Mouse (Mus musculus) CH12.LX (cell line): Measurements from ENCODE around the gene Slc25a45. TPM values are rescaled to one million over a fixed set of nuclear protein-coding genes. Genes with fewer than 3 reads are reported as not detected.

Experiments
- DNase-seq: peaks from one replicate; pipeline ENCODE4 v3.0.0-alpha.2; 2013; ENCODE audit errors: extremely low read depth
- H3K27ac ChIP-seq: 2 replicates; pipeline ENCODE4 v1.5.1; 2012; ENCODE audit warnings: low read depth, mild to moderate bottlenecking, control low read depth, moderate library complexity; ENCODE audit not compliant: insufficient read depth
- H3K27me3 ChIP-seq: replicated peaks from 2 replicates; pipeline ENCODE3; 2012; ENCODE audit warnings: inconsistent platforms
- H3K36me3 ChIP-seq, 2 experiments: replicated peaks in 1 of 2; 2 replicates each; pipeline versions ENCODE3 to v1.6.1; 2012; ENCODE audit warnings: inconsistent platforms in 1 of 2, low read length in 1 of 2, mild to moderate bottlenecking in 1 of 2, mixed read lengths in 1 of 2, moderate library complexity in 1 of 2; ENCODE audit not compliant: control insufficient read depth in 1 of 2, insufficient read depth in 1 of 2
- H3K4me1 ChIP-seq, 2 experiments: 2 replicates each; pipeline ENCODE4 v1.6.1; 2012; ENCODE audit warnings: inconsistent platforms in 1 of 2, moderate library complexity in 1 of 2; ENCODE audit not compliant: insufficient read depth in 2 of 2, control insufficient read depth in 1 of 2
- H3K4me2 ChIP-seq: 2 replicates; pipeline ENCODE4 v1.6.1; 2012; ENCODE audit warnings: low read depth, mild to moderate bottlenecking, control low read depth; ENCODE audit not compliant: poor library complexity, insufficient read depth, severe bottlenecking
- H3K4me3 ChIP-seq, 3 experiments: fragments of 150-350 bp in 1 of 3; sonication (generic) in 1 of 3; replicated peaks in 1 of 3; 2 replicates each; pipeline versions ENCODE3 to v1.5.1; 2011 to 2012; ENCODE audit warnings: low read depth in 2 of 3, low read length in 2 of 3, mild to moderate bottlenecking in 2 of 3, moderate library complexity in 2 of 3, control low read depth in 1 of 3, improper control_type of control experiment in 1 of 3, inconsistent platforms in 1 of 3, mixed read lengths in 1 of 3; ENCODE audit not compliant: poor library complexity in 1 of 3
- H3K79me2 ChIP-seq: replicated peaks from 2 replicates; pipeline ENCODE4 v1.6.1; 2012; ENCODE audit warnings: mild to moderate bottlenecking, moderate library complexity; ENCODE audit not compliant: control insufficient read depth, poor library complexity, insufficient read depth, severe bottlenecking; ENCODE audit errors: extremely low read depth
- H3K9ac ChIP-seq: 2 replicates; pipeline ENCODE4 v1.6.1; 2012; ENCODE audit warnings: low read depth, mild to moderate bottlenecking, control low read depth, moderate library complexity; ENCODE audit not compliant: insufficient read depth
- H3K9me3 ChIP-seq: replicated peaks from 2 replicates; pipeline ENCODE3; 2012; ENCODE audit warnings: low read length, inconsistent platforms, mixed read lengths
- BHLHE40 ChIP-seq: IDR thresholded peaks from 2 replicates; pipeline ENCODE4 v1.6.1; 2011; ENCODE audit warnings: mild to moderate bottlenecking, low read depth, low read length, improper control_type of control experiment
- CTCF ChIP-seq, 2 experiments: IDR thresholded peaks in 1 of 2; conservative IDR thresholded peaks in 1 of 2; 2 replicates each; pipeline ENCODE4 v1.5.1; 2011 to 2012; ENCODE audit warnings: low read depth in 2 of 2, low read length in 2 of 2, improper control_type of control experiment in 1 of 2, inconsistent platforms in 1 of 2, mild to moderate bottlenecking in 1 of 2, moderate library complexity in 1 of 2
- E2F4 ChIP-seq: IDR thresholded peaks from 2 replicates; pipeline ENCODE4 v1.6.1; 2011; ENCODE audit warnings: low read depth, low read length, improper control_type of control experiment; ENCODE audit not compliant: insufficient replicate concordance
- ELF1 ChIP-seq: IDR thresholded peaks from 2 replicates; pipeline ENCODE4 v1.6.1; 2014; ENCODE audit warnings: low read depth, mild to moderate bottlenecking, inconsistent platforms, low read length, improper control_type of control experiment
- EP300 ChIP-seq: IDR thresholded peaks from 2 replicates; pipeline ENCODE4 v1.6.1; 2011; ENCODE audit warnings: low read length, improper control_type of control experiment
- ETS1 ChIP-seq: conservative IDR thresholded peaks from 2 replicates; pipeline ENCODE4 v1.6.1; 2012; ENCODE audit warnings: low read depth, mild to moderate bottlenecking, inconsistent platforms, low read length, improper control_type of control experiment, moderate library complexity
- IRF4 ChIP-seq: IDR thresholded peaks from 2 replicates; pipeline ENCODE4 v1.6.1; 2014; ENCODE audit warnings: low read depth, mild to moderate bottlenecking, inconsistent platforms, low read length, improper control_type of control experiment
- KAT2A ChIP-seq: IDR thresholded peaks from 2 replicates; pipeline ENCODE4 v1.6.1; 2012; ENCODE audit warnings: low read length, improper control_type of control experiment, inconsistent platforms; ENCODE audit not compliant: insufficient replicate concordance
- MAFK ChIP-seq: IDR thresholded peaks from 2 replicates; pipeline ENCODE4 v1.6.1; 2011; ENCODE audit warnings: low read length, improper control_type of control experiment; ENCODE audit not compliant: insufficient replicate concordance
- RAD21 ChIP-seq: IDR thresholded peaks from 2 replicates; pipeline ENCODE4 v1.6.1; 2011; ENCODE audit warnings: low read depth, mild to moderate bottlenecking, low read length, improper control_type of control experiment, moderate library complexity
- RCOR1 ChIP-seq: conservative IDR thresholded peaks from 2 replicates; pipeline ENCODE4 v1.6.1; 2012; ENCODE audit warnings: low read depth, mild to moderate bottlenecking, inconsistent platforms, low read length, improper control_type of control experiment
- SIN3A ChIP-seq: IDR thresholded peaks from 2 replicates; pipeline ENCODE4 v1.6.1; 2012; ENCODE audit warnings: low read length, improper control_type of control experiment, inconsistent platforms
- SMC3 ChIP-seq: IDR thresholded peaks from 2 replicates; pipeline ENCODE4 v1.6.1; 2011; ENCODE audit warnings: low read depth, low read length, improper control_type of control experiment
- TCF12 ChIP-seq: IDR thresholded peaks from 2 replicates; pipeline ENCODE4 v1.6.1; 2014; ENCODE audit warnings: low read depth, mild to moderate bottlenecking, inconsistent platforms, low read length, improper control_type of control experiment
- USF1 ChIP-seq: IDR thresholded peaks from 2 replicates; pipeline ENCODE4 v1.6.1; 2014; ENCODE audit warnings: low read depth, mild to moderate bottlenecking, inconsistent platforms, low read length, improper control_type of control experiment
- USF2 ChIP-seq: conservative IDR thresholded peaks from 2 replicates; pipeline ENCODE4 v1.6.1; 2011; ENCODE audit warnings: low read depth, low read length, improper control_type of control experiment
- ZC3H11A ChIP-seq: IDR thresholded peaks from 2 replicates; pipeline ENCODE4 v1.6.1; 2012; ENCODE audit warnings: low read depth, mild to moderate bottlenecking, inconsistent platforms, low read length, improper control_type of control experiment
- ZKSCAN1 ChIP-seq: IDR thresholded peaks from 2 replicates; pipeline ENCODE4 v1.6.1; 2012; ENCODE audit warnings: low read depth, inconsistent platforms, low read length, improper control_type of control experiment, borderline replicate concordance
- ZNF384 ChIP-seq: IDR thresholded peaks from 2 replicates; pipeline ENCODE4 v1.6.1; 2012; ENCODE audit warnings: low read depth, low read length, improper control_type of control experiment, inconsistent platforms
- dilution Hi-C: fragments of 300-500 bp; cut with MboI; formaldehyde crosslinking; loops from 2 replicates; pipeline ENCODE4 v1.14.3; 2020; ENCODE audit warnings: low sequenced_read_pairs; ENCODE audit not compliant: extremely low pct_unique_long_range_greater_than_20kb, extremely low pct_ligation_motif_present
- in situ Hi-C: fragments of 300-500 bp; cut with MboI; formaldehyde crosslinking; loops from 3 replicates; pipeline ENCODE4 v1.14.3; 2019; ENCODE audit warnings: low sequenced_read_pairs, low pct_ligation_motif_present, low pct_unique_long_range_greater_than_20kb, mixed read lengths
- polyA plus RNA-seq: library from polyadenylated mRNA; unstranded; fragments of >175 nt; gene quantifications from 2 replicates; pipeline ENCODE4 v1.2.1, GENCODE M21; 2012; ENCODE audit warnings: low read depth; ENCODE audit not compliant: insufficient read length
- total RNA-seq, 2 experiments: library from RNA; depleted of rRNA; stranded (reverse); fragments of 300-350 nt in 1 of 2; fragments of >200 nt in 1 of 2; gene quantifications; 2 replicates each; pipeline ENCODE4 v1.2.3; 2012 to 2014

Slc25a45 gene
- total and polyA plus RNA-seq, 3 experiments, result 22.7 to 33.0 (median 23.1) TPM

DNA sequence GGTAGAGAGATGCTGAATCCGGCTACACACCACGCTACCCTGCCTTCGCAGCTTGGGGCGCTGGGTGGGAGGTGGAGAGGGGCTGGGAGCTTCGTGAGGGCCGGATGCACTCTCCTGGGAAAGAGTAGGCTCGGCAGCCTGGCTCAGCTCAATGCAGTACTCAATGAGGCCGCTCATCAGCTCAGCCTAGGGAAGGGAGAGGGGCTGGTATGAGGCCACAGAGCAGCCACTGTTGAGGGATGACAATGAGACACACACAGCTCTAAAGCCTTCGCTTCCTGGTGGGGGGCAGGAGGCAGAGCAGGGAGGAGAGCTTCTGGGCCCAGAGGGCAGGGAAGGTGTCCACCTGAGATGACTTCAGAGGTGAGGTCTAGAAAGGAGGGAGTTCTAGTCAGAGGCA lies 21.0 kb upstream of the Slc25a45 start:
- no peak overlapping the region for H3K4me2 ChIP-seq
- H3K27me3 ChIP-seq, result no peaks in the 10 kb centered on the region
- DNase-seq, result no peak
- H3K27ac ChIP-seq, result no peak overlapping the region
- H3K4me1 ChIP-seq, result peaks cover under 1 to 2% of the 10 kb centered on the region in 2 experiments; a peak in 2 of 4 replicates
- no peaks in the 10 kb centered on the region for H3K9me3 ChIP-seq
- H3K9ac ChIP-seq, result no peak overlapping the region
- H3K79me2 ChIP-seq, result no peaks in the 10 kb centered on the region
- H3K36me3 ChIP-seq, result peaks cover 72 to 85% of the 10 kb centered on the region in 2 experiments
- H3K4me3 ChIP-seq, result no peak overlapping the region
- dilution Hi-C loops, result no loop called here
- TF ChIP-seq BHLHE40 (no peak), SIN3A (no peak), TCF12 (no peak), USF1 (no peak), MAFK (no peak), EP300 (no peak), RAD21 (no peak), ZC3H11A (no peak), ZNF384 (no peak), ETS1 (no peak), E2F4 (no peak), ZKSCAN1 (no peak), KAT2A (no peak), USF2 (no peak), ELF1 (no peak)
- in situ Hi-C loops, result no loop called here

DNA sequence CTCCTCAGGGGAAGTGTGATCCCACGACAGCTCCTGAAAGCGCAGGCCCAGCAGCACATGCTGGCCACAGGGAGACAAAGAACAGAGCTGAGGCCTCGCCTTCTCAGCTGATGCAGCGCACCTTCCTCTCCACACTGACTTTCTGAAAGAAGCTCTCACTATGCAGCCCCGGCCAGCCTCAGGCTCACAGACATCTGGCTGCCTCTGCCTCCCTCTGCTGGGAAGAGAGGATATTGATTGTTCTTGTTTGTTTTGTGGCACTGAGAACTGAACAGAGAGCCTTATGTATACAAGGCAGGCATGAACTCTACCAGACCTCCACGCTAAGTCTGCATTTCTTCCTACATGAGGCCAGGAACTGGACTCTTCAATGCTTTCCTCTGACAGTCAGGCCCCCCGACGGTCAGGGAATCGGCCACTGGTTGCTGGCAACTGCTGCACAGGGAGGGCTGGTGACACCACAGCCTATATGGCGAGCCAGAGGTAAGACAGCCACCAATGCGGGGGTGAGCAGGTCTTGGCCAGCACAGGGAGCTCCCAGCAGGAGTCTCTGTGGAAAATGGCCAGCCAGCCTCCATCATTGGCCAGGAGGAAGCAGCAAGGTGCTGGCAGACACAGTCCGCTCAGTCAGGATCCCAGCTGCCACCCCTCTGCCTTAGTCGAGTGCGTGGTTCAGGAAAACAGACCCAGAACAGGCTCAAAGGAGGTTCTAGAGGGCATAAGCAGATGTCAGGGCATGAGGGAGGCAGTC lies 15.1 kb upstream of the Slc25a45 start:
- in situ Hi-C loops (no loop called here), dilution Hi-C loops (no loop called here)
- no peak overlapping the region for H3K4me2 ChIP-seq
- H3K36me3 ChIP-seq, result peaks cover 82 to 90% of the 10 kb centered on the region in 2 experiments
- no peaks in the 10 kb centered on the region for H3K27me3 ChIP-seq
- TF ChIP-seq E2F4, result no peak
- TF ChIP-seq TCF12, result no peak
- TF ChIP-seq SMC3, result peak; percentile 24; the same call in 1 of the 2 replicates
- no peak for TF ChIP-seq RCOR1
- TF ChIP-seq RAD21, result peak; percentile 29
- peak in 1 of 2 experiments; percentile 33; a peak in 2 of 4 replicates for TF ChIP-seq CTCF (conservative IDR thresholded peaks at IDR 0.05 in 1 of 2, IDR thresholded peaks at IDR 0.05 in 1 of 2; ENCODE audit: low read depth in 2 of 2, low read length in 2 of 2)
- no peak for TF ChIP-seq IRF4
- H3K9ac ChIP-seq, result no peak overlapping the region
- H3K9me3 ChIP-seq, result peaks cover 11% of the 10 kb centered on the region
- peak; percentile 18 for DNase-seq
- no peak overlapping the region for H3K27ac ChIP-seq
- H3K4me3 ChIP-seq, result no peak overlapping the region
- no peaks in the 10 kb centered on the region for H3K79me2 ChIP-seq
- H3K4me1 ChIP-seq, result peaks cover 0 to under 1% of the 10 kb centered on the region in 2 experiments; a peak in 1 of 4 replicates
